Mouse (Mus musculus): ENCODE data around the gene Ano6.

Ano6 gene

GRCm38 (mm10) chr15:95974021-95974597 is 183.5 kb downstream of the Ano6 start:
- no peak for DNase-seq (ENCODE audit: low read depth, low spot score)

- DNase-seq (ENCODE audit: low read depth, low spot score), result no peak
Measured at GRCm38 (mm10) chr15:95976156-95976876, 185.7 kb downstream of the Ano6 start.

DNA sequence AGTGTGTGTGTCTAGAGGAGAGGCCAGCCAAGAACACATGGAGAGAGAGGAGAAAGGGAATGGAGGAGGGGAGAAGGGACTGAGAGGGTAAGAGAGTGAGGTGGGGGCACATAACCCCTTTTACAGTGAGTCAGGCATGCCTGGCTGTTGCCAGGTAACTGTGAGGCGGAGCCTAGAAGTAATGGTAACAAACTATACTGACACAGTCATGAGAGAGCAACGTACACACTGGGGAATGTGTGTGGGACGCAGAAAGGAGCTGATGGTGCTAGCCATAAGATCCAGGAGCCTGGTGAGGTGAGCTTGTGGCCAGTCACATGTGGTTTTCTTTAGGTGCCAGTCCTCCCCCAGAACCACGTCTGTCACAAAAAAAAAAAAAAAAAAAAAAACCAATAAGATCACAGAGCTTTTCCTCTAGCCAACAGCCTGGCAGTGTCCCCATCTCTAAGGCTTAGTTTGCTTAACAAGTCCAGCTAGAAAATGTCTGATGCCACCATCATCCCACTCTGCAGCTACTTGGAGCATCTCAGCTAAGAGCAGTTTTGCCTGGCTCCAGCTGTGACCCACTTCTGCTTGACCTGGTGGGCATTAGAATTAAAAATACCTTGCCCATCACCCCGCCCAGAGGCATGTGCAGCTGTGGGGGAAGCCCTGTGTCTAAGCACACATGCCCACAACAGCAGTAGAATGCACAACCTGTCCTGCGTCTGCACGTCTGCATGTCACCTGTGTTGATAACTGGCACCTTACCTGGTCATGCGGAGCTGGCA is 186.7 kb downstream of the Ano6 start:
- DNase-seq (ENCODE audit: low read depth, low spot score), result no peak

- DNase-seq (ENCODE audit: low read depth, low spot score), result no peak
Measured at GRCm38 (mm10) chr15:95977939-95978252, 187.3 kb downstream of the Ano6 start.

- no peak for DNase-seq (ENCODE audit: low read depth, low spot score)
Measured at GRCm38 (mm10) chr15:95980641-95981040, 190.0 kb downstream of the Ano6 start.

- peak; percentile 33 for DNase-seq (ENCODE audit: low read depth, low spot score)
Measured at GRCm38 (mm10) chr15:95987916-95988315, 197.3 kb downstream of the Ano6 start.

GRCm38 (mm10) chr15:95989496-95990124 is 199.0 kb downstream of the Ano6 start:
- DNase-seq (ENCODE audit: low read depth, low spot score), result no peak

- DNase-seq (ENCODE audit: low read depth, low spot score), result no peak
Measured at GRCm38 (mm10) chr15:96002958-96003601, 212.4 kb downstream of the Ano6 start.

GRCm38 (mm10) chr15:96011640-96012390 is 221.2 kb downstream of the Ano6 start:
- DNase-seq (ENCODE audit: low read depth, low spot score), result no peak

DNA sequence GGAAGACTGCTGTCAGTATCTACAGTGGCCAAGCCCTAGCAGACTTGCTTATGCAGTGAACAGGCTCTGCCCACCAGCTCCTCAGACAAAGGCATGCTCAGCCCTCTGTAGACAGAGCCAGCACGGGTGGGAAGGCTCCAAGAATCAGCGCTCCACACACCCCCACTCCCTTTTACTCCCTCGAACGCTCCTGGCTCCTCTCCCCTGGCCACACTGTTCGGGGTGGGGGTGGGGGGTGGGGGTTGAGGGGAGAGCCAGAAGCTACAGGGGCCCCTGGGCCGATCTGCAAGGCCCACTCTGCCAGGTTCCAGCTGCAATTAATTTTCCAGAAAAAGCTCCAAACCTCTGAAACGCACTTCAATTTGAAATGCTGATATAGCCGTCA is 221.7 kb downstream of the Ano6 start:
- DNase-seq (ENCODE audit: low read depth, low spot score), result no peak

DNA sequence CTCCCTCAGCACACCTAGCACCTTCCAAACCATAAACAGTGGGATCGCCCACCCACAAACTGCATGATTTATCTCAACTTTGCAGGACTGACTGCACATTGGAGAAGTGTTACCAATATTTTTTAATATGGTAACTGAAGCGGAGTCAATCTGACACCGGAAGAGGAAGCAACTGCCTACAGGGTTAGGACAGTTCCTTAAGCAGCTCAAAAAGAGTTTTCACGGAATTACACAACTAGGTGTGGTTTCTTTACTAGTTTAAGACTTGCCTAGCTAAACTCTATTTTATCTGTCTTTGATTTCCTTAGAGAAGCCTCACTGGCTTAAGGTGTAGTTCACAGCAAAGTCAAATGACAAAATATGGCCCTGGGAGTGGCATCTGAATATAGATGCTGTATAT is 223.9 kb downstream of the Ano6 start:
- DNase-seq (ENCODE audit: low read depth, low spot score), result no peak

GRCm38 (mm10) chr15:96020465-96020864 is 229.8 kb downstream of the Ano6 start:
- DNase-seq (ENCODE audit: low read depth, low spot score), result no peak

GRCm38 (mm10) chr15:96021506-96021905 is 230.9 kb downstream of the Ano6 start:
- DNase-seq (ENCODE audit: low read depth, low spot score), result peak; percentile 17
